Mouse (Mus musculus) layer of hippocampus, adult 2 months (tissue): ENCODE measurements at regions not wholly inside any gene's neighbourhood (a gene's known extent, or its start where the extent isn't known, plus 50 kb on each side); places are given as distances from the start of the nearest gene placed in this dataset.

ENCODE experiments used
- DNase-seq, 2 experiments: peaks; one replicate each; pipeline ENCODE4 v3.0.0; 2022; ENCODE audit warnings: low spot score in 2 of 2
- H3K27ac ChIP-seq: fragments of 200-600 bp; 2 replicates; pipeline ENCODE4 v1.8.1; 2022
- H3K4me3 ChIP-seq: fragments of 200-600 bp; 2 replicates; pipeline ENCODE4 v1.8.1; 2022; ENCODE audit warnings: mild to moderate bottlenecking
- CTCF ChIP-seq: fragments of 200-600 bp; conservative IDR thresholded peaks from 2 replicates; pipeline ENCODE4 v1.8.1; 2022; ENCODE audit warnings: antibody characterized with exemption, mild to moderate bottlenecking, moderate library complexity

- no peak for TF ChIP-seq CTCF
- DNase-seq: no peak
- Histone ChIP-seq H3K27ac (no peak overlapping the region), H3K4me3 (no peak overlapping the region)
These were observed 206.3 kb downstream of the Sox11 start for GRCm38 (mm10) chr12:27135997-27136559.

GRCm38 (mm10) chr12:27130544-27130943 lies 211.8 kb downstream of the Sox11 start:
- no peak for TF ChIP-seq CTCF
- DNase-seq: no peak
- Histone ChIP-seq H3K27ac (no peak overlapping the region), H3K4me3 (no peak overlapping the region)

GRCm38 (mm10) chr12:27127054-27127605 lies 215.2 kb downstream of the Sox11 start:
- no peak for DNase-seq
- H3K4me3 ChIP-seq: no peak overlapping the region
- no peak for TF ChIP-seq CTCF
- H3K27ac ChIP-seq: no peak overlapping the region

GRCm38 (mm10) chr12:27118581-27118980 lies 223.8 kb downstream of the Sox11 start:
- Histone ChIP-seq H3K4me3 (no peak overlapping the region), H3K27ac (no peak overlapping the region)
- TF ChIP-seq CTCF: no peak
- no peak for DNase-seq

GRCm38 (mm10) chr12:27115392-27115791 lies 227.0 kb downstream of the Sox11 start:
- Histone ChIP-seq H3K27ac (no peak overlapping the region), H3K4me3 (no peak overlapping the region)
- TF ChIP-seq CTCF: no peak
- DNase-seq: no peak

- H3K4me3 ChIP-seq: no peak overlapping the region
- H3K27ac ChIP-seq: no peak overlapping the region
- peak; percentile 32 to 53 for DNase-seq
- no peak for TF ChIP-seq CTCF
These were observed 237.3 kb downstream of the Sox11 start for GRCm38 (mm10) chr12:27104925-27105571.

GRCm38 (mm10) chr12:27102996-27103395 lies 239.4 kb downstream of the Sox11 start:
- TF ChIP-seq CTCF: no peak
- Histone ChIP-seq H3K27ac (no peak overlapping the region), H3K4me3 (no peak overlapping the region)
- DNase-seq: no peak

GRCm38 (mm10) chr12:27089206-27089605 lies 253.2 kb downstream of the Sox11 start:
- no peak for DNase-seq
- Histone ChIP-seq H3K4me3 (no peak overlapping the region), H3K27ac (no peak overlapping the region)
- no peak for TF ChIP-seq CTCF

- no peak for DNase-seq
- no peak for TF ChIP-seq CTCF
- H3K4me3 ChIP-seq: no peak overlapping the region
- H3K27ac ChIP-seq: no peak overlapping the region
These were observed 256.5 kb downstream of the Sox11 start for GRCm38 (mm10) chr12:27085890-27086289.

GRCm38 (mm10) chr12:27083645-27084550 lies 258.5 kb downstream of the Sox11 start:
- Histone ChIP-seq H3K27ac (peak overlapping the region; percentile 86; the same call in 1 of the 2 replicates), H3K4me3 (no peak overlapping the region)
- no peak for TF ChIP-seq CTCF
- no peak for DNase-seq

GRCm38 (mm10) chr12:27083089-27083488 lies 259.3 kb downstream of the Sox11 start:
- H3K27ac ChIP-seq: peak overlapping the region; percentile 86
- H3K4me3 ChIP-seq: peak overlapping the region; percentile 30; the same call in 1 of the 2 replicates
- TF ChIP-seq CTCF: no peak
- no peak for DNase-seq

- peak overlapping the region; percentile 86 for H3K27ac ChIP-seq
- DNase-seq: peak; percentile 76 to 85
- H3K4me3 ChIP-seq: peak overlapping the region; percentile 30
- no peak for TF ChIP-seq CTCF
These were observed 259.8 kb downstream of the Sox11 start for GRCm38 (mm10) chr12:27082624-27083023.
